Mouse (Mus musculus): Measurements from ENCODE around the gene Slc22a6.

Gene Slc22a6

GRCm38 (mm10) chr19:8617904-8618303 lies at the start of gene Slc22a6:
TSS of gene Slc22a6 (plus strand) at chr19:8618039.
- DNase-seq: no peak

GRCm38 (mm10) chr19:8569453-8569863 lies 48.4 kb upstream of the Slc22a6 start:
- no peak for DNase-seq

GRCm38 (mm10) chr19:8570341-8571040 lies 47.3 kb upstream of the Slc22a6 start:
- no peak for DNase-seq

- peak; percentile 23 to 34 for DNase-seq
Observed at GRCm38 (mm10) chr19:8571746-8572145, 46.1 kb upstream of the Slc22a6 start.

- no peak for DNase-seq
Observed at GRCm38 (mm10) chr19:8572485-8572884, 45.4 kb upstream of the Slc22a6 start.

GRCm38 (mm10) chr19:8577432-8577831 lies 40.4 kb upstream of the Slc22a6 start:
- no peak for DNase-seq

GRCm38 (mm10) chr19:8578293-8578969 lies 39.4 kb upstream of the Slc22a6 start:
- peak; percentile 28 to 29 for DNase-seq

- DNase-seq: no peak
Observed at GRCm38 (mm10) chr19:8578970-8579342, 38.9 kb upstream of the Slc22a6 start.

- DNase-seq: no peak
Observed at GRCm38 (mm10) chr19:8585298-8585697, 32.5 kb upstream of the Slc22a6 start.

- no peak for DNase-seq
Observed at GRCm38 (mm10) chr19:8585899-8586298, 31.9 kb upstream of the Slc22a6 start.

- no peak for DNase-seq
Observed at GRCm38 (mm10) chr19:8586350-8586749, 31.5 kb upstream of the Slc22a6 start.

GRCm38 (mm10) chr19:8587315-8587714 lies 30.5 kb upstream of the Slc22a6 start:
- no peak for DNase-seq

GRCm38 (mm10) chr19:8590954-8591353 lies 26.9 kb upstream of the Slc22a6 start, which contains the start of gene Slc22a8:
TSS of gene Slc22a8 (plus strand) at chr19:8591254.
- no peak for DNase-seq

- DNase-seq: peak; percentile 23 to 72
Observed at GRCm38 (mm10) chr19:8592155-8592554, 25.7 kb upstream of the Slc22a6 start.

GRCm38 (mm10) chr19:8592873-8593408 lies 24.9 kb upstream of the Slc22a6 start:
- DNase-seq: no peak

GRCm38 (mm10) chr19:8593833-8594232 lies 24.0 kb upstream of the Slc22a6 start:
- no peak for DNase-seq

- no peak for DNase-seq
Observed at GRCm38 (mm10) chr19:8594518-8594917, 23.3 kb upstream of the Slc22a6 start.

- no peak for DNase-seq
Observed at GRCm38 (mm10) chr19:8597269-8597668, 20.6 kb upstream of the Slc22a6 start.

- no peak for DNase-seq
Observed at GRCm38 (mm10) chr19:8599229-8599628, 18.6 kb upstream of the Slc22a6 start.

- DNase-seq: no peak
Observed at GRCm38 (mm10) chr19:8601922-8602321, 15.9 kb upstream of the Slc22a6 start.

- no peak for DNase-seq
Observed at GRCm38 (mm10) chr19:8602914-8603313, 14.9 kb upstream of the Slc22a6 start.

- DNase-seq: no peak
Observed at GRCm38 (mm10) chr19:8604536-8605240, 13.2 kb upstream of the Slc22a6 start.

GRCm38 (mm10) chr19:8605241-8605558 lies 12.6 kb upstream of the Slc22a6 start:
- no peak for DNase-seq

All from thymus, adult 18-20 months (tissue).